Mouse (Mus musculus) heart, adult 2 months (tissue): ENCODE measurements around the gene Abr. TPM values are rescaled to one million over a fixed set of nuclear protein-coding genes. Genes with fewer than 3 reads are reported as not detected.

Experiments
- DNase-seq, 2 experiments: peaks; one replicate each; pipeline ENCODE4 v3.0.0; 2021
- H3K27ac ChIP-seq: fragments of 200-600 bp; 2 replicates; pipeline ENCODE4 v1.8.1; 2022
- H3K27me3 ChIP-seq: fragments of 200-500 bp; 2 replicates; pipeline ENCODE4 v1.6.1; 2012; ENCODE audit warnings: mild to moderate bottlenecking, low read length, inconsistent platforms, mixed read lengths; ENCODE audit not compliant: control insufficient read depth, insufficient read depth
- H3K36me3 ChIP-seq: fragments of 200-500 bp; 2 replicates; pipeline ENCODE4 v1.6.1; 2012; ENCODE audit warnings: low read length, inconsistent platforms; ENCODE audit not compliant: control insufficient read depth, insufficient read depth
- H3K4me1 ChIP-seq: fragments of 200-500 bp; 2 replicates; pipeline ENCODE4 v1.6.1; 2011; ENCODE audit warnings: low read length; ENCODE audit not compliant: control insufficient read depth, insufficient read depth
- H3K4me3 ChIP-seq: fragments of 200-600 bp; 2 replicates; pipeline ENCODE4 v1.8.1; 2022
- H3K79me2 ChIP-seq: fragments of 200-500 bp; replicated peaks from 2 replicates; pipeline ENCODE4 v1.6.1; 2012; ENCODE audit warnings: mild to moderate bottlenecking, inconsistent platforms, low read length, moderate library complexity, mixed read lengths; ENCODE audit not compliant: control insufficient read depth, insufficient read depth
- H3K9ac ChIP-seq: fragments of 200-500 bp; 2 replicates; pipeline ENCODE4 v1.6.1; 2012; ENCODE audit warnings: low read depth, mild to moderate bottlenecking, control low read depth, inconsistent platforms, low read length, mixed read lengths
- CTCF ChIP-seq: fragments of 200-600 bp; IDR thresholded peaks from 2 replicates; pipeline ENCODE4 v1.8.1; 2022; ENCODE audit warnings: antibody characterized with exemption, mild to moderate bottlenecking, moderate library complexity
- EP300 ChIP-seq: fragments of 200-500 bp; IDR thresholded peaks from 2 replicates; pipeline ENCODE4 v1.6.1; 2011; ENCODE audit warnings: low read depth, low read length, control low read depth; ENCODE audit not compliant: insufficient read depth
- POLR2A ChIP-seq: fragments of 200-500 bp; IDR thresholded peaks from 2 replicates; pipeline ENCODE4 v1.6.1; 2011; ENCODE audit warnings: mild to moderate bottlenecking, low read depth, low read length, control low read depth; ENCODE audit not compliant: insufficient read depth
- WGBS: fragments of 180-500 bp; shearing (Covaris S2); methylation state at CpG from one replicate; pipeline ENCODE4 v1.1.7; 2018; 5-methylcytosine and 5-hydroxymethylcytosine counted together
- intact Hi-C: fragments of 180-260 bp; cut with DNase I; formaldehyde crosslinking; loops from one replicate; pipeline ENCODE4 v1.15.1; 2025
- polyA plus RNA-seq: library from polyadenylated mRNA; depleted of rRNA; stranded (reverse); fragments of >200 nt; gene quantifications from 2 replicates; pipeline ENCODE4 v1.2.3, GENCODE M21; 2012
- total RNA-seq, 2 experiments: library from RNA; stranded (reverse); gene quantifications; 2 replicates each; pipeline ENCODE4 v1.2.3; 2021

The Abr gene
- total and polyA plus RNA-seq, 3 experiments = 23.4 to 32.2 (median 26.6) TPM

DNA sequence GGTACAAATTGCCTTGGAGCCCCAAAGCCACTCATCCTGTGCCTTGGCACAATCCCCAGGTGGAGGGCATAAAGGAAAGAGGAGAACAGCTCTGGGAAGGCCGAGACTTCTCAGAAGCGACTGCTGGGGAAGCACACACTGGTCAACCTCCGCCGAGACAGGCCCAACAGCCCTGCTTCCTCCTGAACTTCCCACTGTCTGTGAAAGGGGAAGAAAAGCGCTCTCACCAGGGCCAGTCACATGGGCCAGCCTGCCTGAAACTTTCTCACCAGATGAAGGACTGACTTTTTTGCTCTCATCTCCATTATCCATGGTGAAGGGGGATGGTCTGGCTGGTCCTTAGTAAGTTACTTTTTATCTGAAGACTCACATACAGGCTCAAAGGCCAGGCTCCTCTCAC, 139.9 kb downstream of the Abr start:
- H3K27me3 ChIP-seq = no peaks in the 10 kb centered on the region
- H3K4me1 ChIP-seq = no peaks in the 10 kb centered on the region; the same call in 1 of the 2 replicates
- intact Hi-C loops = no loop called here
- DNase-seq = peak in 1 of 2 experiments; percentile 36
- no peak overlapping the region for H3K27ac ChIP-seq
- H3K79me2 ChIP-seq = no peaks in the 10 kb centered on the region
- H3K9ac ChIP-seq = no peak overlapping the region
- H3K4me3 ChIP-seq = no peak overlapping the region
- no peaks in the 10 kb centered on the region for H3K36me3 ChIP-seq
- WGBS = 76% methylated on average over 5 of the region's 5 CpGs
- TF ChIP-seq EP300 (no peak), CTCF (no peak), POLR2A (no peak)

DNA sequence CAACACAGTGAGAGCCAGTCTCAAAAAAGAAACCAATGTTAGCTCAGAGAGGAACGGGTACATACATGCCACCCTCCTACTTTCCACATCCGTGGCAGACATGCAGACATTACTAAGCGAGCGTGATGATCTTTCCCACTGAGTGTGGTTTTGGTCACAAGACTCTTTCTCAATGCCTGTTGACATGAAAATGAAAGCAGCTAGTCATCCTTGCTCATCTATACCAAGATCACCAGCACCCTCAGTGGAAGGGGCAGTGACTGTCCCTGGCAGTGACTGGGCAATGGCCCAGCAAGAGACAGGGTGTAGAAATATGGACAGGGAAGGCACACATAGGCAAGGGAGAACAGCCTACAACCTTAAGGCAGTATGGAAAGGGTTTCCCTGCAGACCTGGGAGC, 142.4 kb downstream of the Abr start:
- Histone ChIP-seq H3K4me3 (no peak overlapping the region), H3K27me3 (no peaks in the 10 kb centered on the region), H3K27ac (no peak overlapping the region), H3K36me3 (no peaks in the 10 kb centered on the region), H3K4me1 (no peaks in the 10 kb centered on the region; the same call in 1 of the 2 replicates), H3K79me2 (no peaks in the 10 kb centered on the region), H3K9ac (no peak overlapping the region)
- WGBS = 83% methylated on average over 4 of the region's 4 CpGs
- intact Hi-C loops = no loop called here
- DNase-seq = no peak
- TF ChIP-seq CTCF = no peak
- TF ChIP-seq EP300 = no peak
- TF ChIP-seq POLR2A = no peak

DNA sequence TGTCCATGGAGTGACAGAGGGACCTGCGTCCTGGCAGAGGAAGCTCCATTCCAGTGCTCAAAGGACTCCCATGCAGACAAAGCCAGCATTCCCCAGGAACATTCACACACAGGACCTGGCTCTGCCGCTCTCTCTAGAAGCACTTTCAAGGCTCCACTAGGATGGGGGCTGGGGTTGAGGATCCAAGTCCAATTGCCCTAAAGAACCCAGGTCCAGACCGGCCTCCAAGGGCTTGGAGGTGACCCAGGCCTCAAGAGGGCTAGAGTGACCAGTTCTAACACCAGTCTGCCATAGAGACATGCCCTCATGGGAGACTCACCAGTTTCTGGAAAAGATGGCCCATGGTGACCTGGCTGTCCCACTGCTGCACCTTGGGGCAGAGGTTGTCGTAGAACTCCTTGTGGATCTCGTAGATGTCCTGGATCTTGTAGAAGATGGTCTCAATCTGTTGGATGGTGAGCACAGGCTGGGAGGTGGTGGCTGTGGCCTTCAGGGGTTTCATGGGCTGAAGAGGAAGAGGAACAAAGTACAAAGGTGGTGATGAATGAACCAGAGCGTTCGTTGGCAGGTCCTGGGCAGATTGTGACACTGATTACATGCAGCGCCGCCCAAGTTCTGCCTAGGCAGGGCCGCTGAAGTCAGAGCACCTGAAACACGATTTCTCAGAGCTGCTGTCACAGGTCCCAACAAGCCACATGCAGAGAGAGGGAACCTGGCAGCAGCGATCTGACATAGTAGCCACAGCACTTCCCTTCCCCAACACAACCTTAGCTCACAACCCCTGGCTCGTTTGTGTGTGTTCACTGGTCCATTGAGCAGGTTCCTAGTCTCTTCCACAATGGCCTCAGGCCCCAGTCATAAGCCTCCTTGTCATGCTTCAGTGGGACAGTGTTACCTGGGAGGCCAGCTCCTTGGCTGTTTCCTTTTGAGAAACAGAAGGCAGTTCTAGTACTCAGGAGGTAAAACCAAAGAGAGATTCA, 143.1 kb downstream of the Abr start:
- intact Hi-C loops = no loop called here
- Histone ChIP-seq H3K36me3 (no peaks in the 10 kb centered on the region), H3K79me2 (no peaks in the 10 kb centered on the region), H3K27ac (no peak overlapping the region), H3K27me3 (no peaks in the 10 kb centered on the region), H3K4me3 (no peak overlapping the region), H3K9ac (no peak overlapping the region), H3K4me1 (no peaks in the 10 kb centered on the region; the same call in 1 of the 2 replicates)
- no peak for TF ChIP-seq CTCF
- no peak for TF ChIP-seq EP300
- no peak for TF ChIP-seq POLR2A
- 88% methylated on average over 13 of the region's 13 CpGs for WGBS
- DNase-seq = no peak

GRCm38 (mm10) chr11:76477095-76477525, 145.0 kb downstream of the Abr start:
- Histone ChIP-seq H3K4me1 (no peaks in the 10 kb centered on the region; the same call in 1 of the 2 replicates), H3K36me3 (no peaks in the 10 kb centered on the region), H3K4me3 (no peak overlapping the region), H3K27me3 (no peaks in the 10 kb centered on the region), H3K27ac (no peak overlapping the region), H3K79me2 (no peaks in the 10 kb centered on the region; the same call in 1 of the 2 replicates), H3K9ac (no peak overlapping the region)
- TF ChIP-seq EP300 (no peak), CTCF (no peak), POLR2A (no peak)
- no peak for DNase-seq
- WGBS = 60% methylated on average over 5 of the region's 5 CpGs
- intact Hi-C loops = no loop called here

DNA sequence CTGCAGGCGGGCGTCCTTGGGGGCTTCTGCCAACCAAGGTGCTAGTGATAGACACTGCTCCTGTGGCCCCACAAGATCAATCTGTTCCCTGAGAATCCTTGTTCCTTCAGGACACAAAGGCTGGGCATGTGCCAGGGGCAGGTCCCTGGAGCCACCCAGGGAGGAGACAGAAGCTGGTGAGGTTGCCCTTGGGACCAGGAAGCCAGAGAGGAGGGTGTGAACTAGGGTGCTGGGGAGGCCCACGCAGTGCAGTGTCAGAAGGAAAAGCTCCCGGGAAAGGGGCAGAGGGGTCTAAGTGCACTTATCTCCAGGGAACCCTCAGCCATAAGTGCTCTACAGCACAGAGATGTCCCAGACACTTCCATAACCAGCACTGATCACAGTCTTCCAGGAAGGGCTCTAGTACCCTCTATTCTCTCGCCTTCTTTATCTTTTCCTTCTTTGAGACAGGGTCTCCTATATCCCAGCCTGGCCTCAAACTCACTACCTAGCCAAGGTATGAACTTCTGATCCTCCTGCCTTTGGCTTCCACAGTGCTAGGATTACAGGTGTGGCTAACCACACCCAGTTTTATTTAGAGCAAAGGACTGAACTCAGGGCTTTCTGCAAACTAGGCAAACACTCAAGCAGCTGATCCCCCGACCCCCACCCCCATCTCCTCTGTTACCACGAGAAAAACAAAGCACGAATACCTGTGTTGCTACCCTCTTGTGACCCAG, 145.6 kb downstream of the Abr start:
- no peak overlapping the region for H3K27ac ChIP-seq
- no peak overlapping the region for H3K4me3 ChIP-seq
- WGBS = 69% methylated on average over 8 of the region's 8 CpGs
- TF ChIP-seq CTCF (no peak), EP300 (no peak), POLR2A (no peak)
- intact Hi-C loops = no loop called here
- H3K36me3 ChIP-seq = no peaks in the 10 kb centered on the region
- no peaks in the 10 kb centered on the region for H3K27me3 ChIP-seq
- no peaks in the 10 kb centered on the region; the same call in 1 of the 2 replicates for H3K79me2 ChIP-seq
- DNase-seq = no peak
- H3K9ac ChIP-seq = no peak overlapping the region
- no peaks in the 10 kb centered on the region; the same call in 1 of the 2 replicates for H3K4me1 ChIP-seq
